Mouse (Mus musculus) lung, postnatal 0 days (tissue): ENCODE results near the gene Prmt1.
A peak's percentile ranks its signal among the peaks of the same experiment; 100 is the strongest.

Experiments
- CTCF ChIP-seq: IDR thresholded peaks from 2 replicates; pipeline ENCODE4 v1.5.1; 2016; ENCODE audit warnings: antibody characterized with exemption, mild to moderate bottlenecking
- EP300 ChIP-seq: IDR thresholded peaks from 2 replicates; pipeline ENCODE4 v1.6.1; 2016; ENCODE audit warnings: antibody characterized with exemption, mild to moderate bottlenecking, control low read depth

DNA sequence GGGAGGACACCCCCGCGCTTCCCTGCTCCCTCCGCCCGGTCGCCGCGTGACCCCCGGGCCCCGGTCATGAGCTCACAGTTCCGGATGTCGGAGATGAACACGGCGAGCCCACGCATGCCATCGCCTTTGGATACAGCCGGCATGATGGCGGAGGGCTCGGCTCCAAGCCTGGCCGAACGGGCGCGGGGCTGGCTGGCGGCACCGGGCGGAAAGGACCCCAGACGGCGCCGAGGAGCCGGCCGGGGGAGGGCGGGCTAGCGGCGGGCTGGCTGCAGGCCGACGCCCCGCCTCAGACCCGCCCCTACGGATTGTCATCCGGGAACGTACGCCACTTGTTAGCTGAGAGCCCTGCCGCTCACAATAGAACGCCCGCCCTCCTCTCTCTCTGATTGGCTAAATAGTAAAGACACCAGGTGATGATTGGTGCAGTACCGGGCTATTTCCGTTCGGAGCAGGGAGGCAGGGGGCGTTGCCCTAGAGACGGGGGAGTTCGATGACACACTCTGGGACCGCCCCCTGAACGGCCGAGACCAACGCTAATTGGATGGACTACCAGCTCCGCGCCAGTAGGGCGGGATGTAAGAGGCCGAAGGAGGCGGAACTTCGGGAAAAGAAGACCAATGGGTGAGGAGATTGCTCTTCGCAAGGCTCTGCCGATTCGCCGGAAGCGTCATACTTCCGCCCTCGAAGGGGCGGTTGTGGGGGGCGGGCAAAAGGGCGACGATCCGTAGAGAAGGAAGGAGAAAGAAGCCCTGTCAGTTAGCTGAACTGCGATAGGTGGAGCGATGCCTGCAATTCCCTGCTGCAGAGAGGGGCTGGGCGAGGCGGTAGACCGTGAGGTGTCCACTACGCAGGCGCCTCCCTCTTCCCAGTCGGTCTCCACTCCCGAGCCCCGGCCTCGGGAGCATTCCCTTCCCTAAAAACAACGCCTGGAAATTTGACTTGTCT is 56.9 kb downstream of the Prmt1 start, which contains the start of gene Ap2a1:
- TF ChIP-seq EP300 = peak; percentile 58; the same call in 1 of the 2 replicates
- TF ChIP-seq CTCF = peak; percentile 39
